Mouse (Mus musculus) thymus, postnatal 25 days (tissue): ENCODE data around the gene Pigk.

Experiments used
- DNase-seq: peaks from one replicate; pipeline ENCODE4 v3.0.0; 2022

The Pigk gene

DNA sequence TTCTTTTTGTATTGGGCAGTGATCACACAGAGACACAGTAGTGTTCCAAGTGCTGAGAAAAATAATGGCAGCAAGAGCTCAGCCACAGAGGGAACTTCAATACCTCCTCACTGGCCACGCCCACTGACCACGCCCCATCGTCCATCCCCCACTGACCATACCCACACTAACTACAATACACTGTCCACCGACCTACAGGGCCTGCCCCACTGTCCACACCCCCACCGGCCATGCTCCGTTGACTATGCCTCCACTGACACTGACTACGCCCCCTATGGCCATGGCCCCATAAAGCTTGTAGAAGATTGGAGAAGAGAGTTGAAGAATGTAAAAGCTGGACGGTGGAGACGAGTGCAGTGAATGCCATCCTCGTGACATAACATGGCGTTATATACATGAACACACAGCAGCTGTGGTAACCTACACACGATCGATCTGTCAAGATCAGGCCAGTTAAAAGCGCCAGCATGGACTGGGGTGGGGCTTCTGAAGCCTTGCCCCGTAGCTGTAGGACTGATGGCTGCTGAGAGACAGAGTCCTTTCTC is 235.4 kb downstream of the Pigk start:
- DNase-seq: no peak

- no peak for DNase-seq
Measured at GRCm38 (mm10) chr3:152950299-152950698, 236.4 kb downstream of the Pigk start.

DNA sequence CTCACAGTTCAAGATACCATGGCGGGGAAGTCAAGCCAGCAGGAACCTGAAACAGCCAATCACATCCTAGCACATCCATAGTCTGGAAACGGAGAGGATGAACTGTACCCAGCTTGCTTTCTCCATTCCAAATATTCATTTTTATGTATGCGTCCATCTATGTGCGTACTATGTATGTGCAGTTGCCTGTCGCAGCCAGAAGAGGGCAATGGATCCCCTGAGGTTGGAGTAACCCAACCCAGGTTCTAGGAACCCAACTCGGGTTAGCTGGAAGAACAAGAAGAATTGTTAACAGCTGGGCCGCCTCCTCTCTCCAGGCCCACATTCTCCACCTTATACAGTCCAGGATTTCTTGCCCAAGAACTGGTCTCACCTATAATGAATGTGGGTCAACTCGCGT is 237.0 kb downstream of the Pigk start:
- DNase-seq: no peak

- DNase-seq: no peak
Measured at GRCm38 (mm10) chr3:152951634-152952545, 238.0 kb downstream of the Pigk start.

- DNase-seq: no peak
Measured at GRCm38 (mm10) chr3:152956038-152956437, 242.1 kb downstream of the Pigk start.

DNA sequence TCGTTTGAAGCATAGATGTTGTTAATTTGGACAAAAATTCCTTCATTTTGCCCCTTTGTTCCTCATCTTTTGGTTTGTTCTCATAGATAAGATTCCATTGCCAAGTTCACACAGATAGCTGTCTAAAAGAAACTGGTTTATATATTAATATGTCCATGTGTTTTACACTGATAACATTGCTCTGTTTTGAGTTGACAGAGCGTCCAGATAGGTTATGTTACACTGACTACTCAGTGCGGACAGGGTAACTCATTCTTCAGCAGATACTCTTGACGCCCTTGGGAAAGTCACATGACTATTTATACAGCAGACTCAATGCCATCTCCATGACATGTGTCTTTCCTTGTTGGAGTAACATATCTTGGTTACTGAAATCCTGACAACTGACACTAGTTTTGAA is 242.9 kb downstream of the Pigk start:
- DNase-seq: no peak

- peak; percentile 81 for DNase-seq
Measured at GRCm38 (mm10) chr3:152958358-152959150, 244.7 kb downstream of the Pigk start.

- no peak for DNase-seq
Measured at GRCm38 (mm10) chr3:152961855-152962376, 248.0 kb downstream of the Pigk start.

GRCm38 (mm10) chr3:152969774-152970347 is 256.0 kb downstream of the Pigk start:
- peak; percentile 43 for DNase-seq

- DNase-seq: no peak
Measured at GRCm38 (mm10) chr3:152971373-152971772, 257.5 kb downstream of the Pigk start.

DNA sequence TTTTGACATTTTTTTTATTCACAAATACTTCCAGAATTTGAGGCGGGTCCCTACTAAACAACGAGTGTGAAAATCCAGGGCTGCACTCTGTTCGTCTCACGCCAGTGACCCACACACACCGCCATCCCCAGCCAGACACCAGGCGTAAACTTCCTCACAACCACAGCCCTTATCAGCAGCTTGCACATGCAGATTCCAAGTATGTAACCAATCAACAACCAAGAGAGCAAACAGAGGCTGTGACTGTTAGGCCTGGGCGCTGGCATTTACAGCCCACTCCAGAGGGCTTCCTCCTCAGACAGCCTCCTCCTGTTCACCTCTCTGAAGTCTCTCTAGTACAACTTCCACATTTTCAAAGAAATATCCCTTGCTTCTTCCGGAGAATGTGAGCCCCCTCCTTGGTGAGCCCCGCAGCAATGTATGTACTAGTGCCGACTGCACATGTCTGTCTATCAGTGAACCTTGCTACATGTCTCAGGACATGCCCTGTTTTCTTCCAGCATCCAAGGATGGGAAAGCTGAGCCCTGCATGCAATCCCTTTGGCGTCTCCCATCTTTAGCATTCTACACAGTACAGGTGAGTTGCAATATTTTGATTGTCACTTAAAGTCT is 265.7 kb downstream of the Pigk start:
- DNase-seq: no peak

GRCm38 (mm10) chr3:152980431-152980830 is 266.5 kb downstream of the Pigk start:
- DNase-seq: no peak

- no peak for DNase-seq
Measured at GRCm38 (mm10) chr3:152980978-152981974, 267.4 kb downstream of the Pigk start.

GRCm38 (mm10) chr3:152981988-152982387 is 268.1 kb downstream of the Pigk start, which contains the start of gene St6galnac5:
TSS of gene St6galnac5 (minus strand) at chr3:152982246.
- DNase-seq: no peak

DNA sequence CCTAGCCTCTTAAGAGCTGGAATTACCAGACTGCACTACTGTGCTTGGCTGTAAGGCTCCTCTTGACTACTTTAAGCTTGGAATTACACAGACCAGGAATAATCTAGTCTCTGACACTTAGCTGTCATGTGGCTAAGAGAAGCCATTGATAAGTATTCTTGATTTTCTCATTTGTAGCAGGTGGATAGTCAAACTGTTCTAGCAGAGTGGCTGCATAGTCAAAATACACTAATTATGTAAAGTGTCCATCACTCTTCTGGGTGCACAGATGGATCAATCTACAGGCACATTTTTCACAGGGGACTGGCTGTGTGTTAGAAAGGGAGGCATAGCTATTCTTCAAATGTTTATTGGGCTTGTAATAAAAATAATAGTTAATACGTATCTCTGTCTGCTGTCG is 276.9 kb downstream of the Pigk start:
- no peak for DNase-seq

- DNase-seq: no peak
Measured at GRCm38 (mm10) chr3:152993608-152994007, 279.7 kb downstream of the Pigk start.

- DNase-seq: no peak
Measured at GRCm38 (mm10) chr3:152998106-152998505, 284.2 kb downstream of the Pigk start.

DNA sequence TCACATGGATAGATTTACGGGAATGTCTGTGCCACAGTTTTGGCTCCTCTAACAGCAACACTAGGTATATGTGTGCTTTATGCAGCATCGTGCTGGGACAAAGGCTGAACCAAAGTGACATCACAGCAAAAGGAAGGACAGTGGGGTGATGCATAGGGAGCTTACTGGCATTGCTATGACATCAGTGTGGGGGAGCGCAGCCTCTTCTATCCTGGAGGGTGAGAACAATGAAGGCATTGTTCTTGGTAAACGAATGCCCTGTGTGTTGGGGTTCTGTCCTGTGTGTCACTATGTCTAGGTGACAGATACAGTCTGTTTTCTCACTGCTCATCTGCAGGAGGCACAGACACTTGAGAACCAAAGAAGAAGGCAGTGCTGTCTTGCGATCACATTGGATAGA is 285.0 kb downstream of the Pigk start:
- no peak for DNase-seq

- no peak for DNase-seq
Measured at GRCm38 (mm10) chr3:153006893-153007292, 293.0 kb downstream of the Pigk start.

DNA sequence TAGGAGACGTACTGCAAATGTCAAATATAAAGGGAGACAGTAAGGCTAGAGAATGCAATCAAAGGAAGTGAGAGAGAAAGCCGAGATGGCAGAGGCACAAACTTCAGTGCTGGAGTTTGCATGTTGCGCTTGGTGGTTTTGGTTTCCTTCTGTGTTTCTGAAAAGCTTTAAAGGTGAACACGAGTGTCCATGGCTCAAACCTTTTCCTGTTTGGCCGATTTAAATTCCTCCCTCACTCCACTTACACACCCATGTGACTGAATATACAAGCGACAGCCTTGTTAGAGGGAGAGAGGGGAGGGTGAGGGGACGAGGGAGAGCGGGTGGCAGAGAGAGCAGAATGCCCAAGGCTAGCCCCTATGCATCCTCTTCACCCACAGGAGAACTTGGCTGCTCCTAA is 302.5 kb downstream of the Pigk start:
- DNase-seq: no peak

GRCm38 (mm10) chr3:153018051-153018450 is 304.2 kb downstream of the Pigk start:
- no peak for DNase-seq
